Mouse (Mus musculus): ENCODE results near the gene 1810024B03Rik.

DNA sequence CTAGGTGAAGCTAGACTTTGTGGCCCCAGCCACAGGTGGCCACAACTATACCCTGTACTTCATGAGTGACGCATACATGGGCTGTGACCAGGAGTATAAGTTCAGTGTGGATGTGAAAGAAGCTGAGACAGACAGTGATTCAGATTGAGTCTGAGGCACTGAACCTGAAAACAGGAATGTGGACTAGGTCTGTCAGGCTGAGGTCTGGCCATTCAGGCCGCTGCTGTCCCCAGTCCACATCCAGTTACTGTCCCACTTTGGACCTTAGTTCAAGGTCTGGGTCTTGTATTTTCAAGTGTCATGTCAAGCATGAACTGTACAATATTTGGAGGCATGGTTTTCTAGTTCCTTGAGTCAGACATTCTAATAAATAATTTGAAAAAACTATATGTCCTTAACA is 32.0 kb upstream of the 1810024B03Rik start:
- TF ChIP-seq CTCF (IDR thresholded peaks at IDR 0.05; ENCODE audit: low read depth) (no peak), EP300 (IDR thresholded peaks at IDR 0.05; ENCODE audit: low read depth) (no peak)
